ENCODE assay signal across 32 mouse cellular contexts in genomic region chr8:104752818-104753217, GRCm38 (mm10). TPM values are rescaled to one million over a fixed set of nuclear protein-coding genes. Genes with fewer than 3 reads are reported as not detected.
"Had no signal": no experiment of that assay in that cellular context is flagged by ENCODE, and none has a peak within 500 bp of the region (broad histone marks: within the 10 kb centered on the region; RNA-seq: fewer than 3 reads in every experiment).

No protein-coding gene starts in this region.

- DNase-seq: left cerebral cortex, postnatal 4 days; liver; liver, embryonic 13.5 days; liver, postnatal 0 days; lung, adult 18-20 months; lung, adult 2 months; lung, embryonic 14.5 days; lung, postnatal 10 days; lung, postnatal 14 days; lung, postnatal 36 days; lung, postnatal 4 days; midbrain, embryonic 14.5 days had no signal

- ATAC-seq: liver, embryonic 12.5 days; liver, postnatal 0 days; lung, postnatal 0 days; midbrain, embryonic 13.5 days; midbrain, embryonic 15.5 days; midbrain, embryonic 16.5 days had no signal

RNA-seq across cellular contexts. Expression of gene Ces2a, which starts 19.0 kb away (rescaled TPM):
- polyA plus RNA-seq: limb, embryonic 10.5 days; limb, embryonic 11.5 days; limb, embryonic 12.5 days; limb, embryonic 13.5 days; limb, embryonic 15.5 days; lung, embryonic 14.5 days; lung, embryonic 15.5 days; lung, embryonic 16.5 days; macrophage; midbrain, embryonic 10.5 days; midbrain, embryonic 11.5 days; midbrain, embryonic 12.5 days; midbrain, embryonic 13.5 days; midbrain, embryonic 14.5 days; midbrain, embryonic 15.5 days; midbrain, embryonic 16.5 days; midbrain, postnatal 0 days; myocyte; neural tube, embryonic 11.5 days; neural tube, embryonic 12.5 days had no signal
